Mouse (Mus musculus) brain, embryonic 14.5 days (tissue): ENCODE data around the gene Wdr27. TPM values are rescaled to one million over a fixed set of nuclear protein-coding genes. Genes with fewer than 3 reads are reported as not detected.
"Not testable (repeated sequence)": the region's sequence is repeated elsewhere in the genome, so short reads cannot be mapped to it uniquely, and the experiment has no call there.

Source experiments
- DNase-seq: peaks from one replicate; pipeline ENCODE4 v3.0.0-alpha.2; 2011; ENCODE audit warnings: low read depth
- CTCF ChIP-seq: fragments of 200-500 bp; IDR thresholded peaks from 2 replicates; pipeline ENCODE4 v1.5.1; 2012; ENCODE audit warnings: inconsistent platforms, mild to moderate bottlenecking, moderate library complexity, borderline replicate concordance; ENCODE audit not compliant: insufficient read depth, insufficient read length; ENCODE audit errors: extremely low read depth
- POLR2A ChIP-seq: fragments of 200-500 bp; IDR thresholded peaks from 2 replicates; pipeline ENCODE4 v1.6.1; 2012; ENCODE audit warnings: mild to moderate bottlenecking, inconsistent platforms, borderline replicate concordance; ENCODE audit not compliant: poor library complexity, insufficient read depth, insufficient read length, severe bottlenecking; ENCODE audit errors: extremely low read depth
- polyA plus RNA-seq: library from polyadenylated mRNA; depleted of rRNA; stranded (reverse); fragments of >200 nt; gene quantifications from 2 replicates; pipeline ENCODE4 v1.2.3, GENCODE M21; 2012

Gene Wdr27
- polyA plus RNA-seq, 1 experiment = 4.7 TPM

GRCm38 (mm10) chr17:14949161-14949827 is 6.3 kb upstream of the Wdr27 start:
- TF ChIP-seq POLR2A = no peak
- no peak for TF ChIP-seq CTCF
- no peak for DNase-seq

GRCm38 (mm10) chr17:14944551-14944950 is 1.6 kb upstream of the Wdr27 start:
- TF ChIP-seq CTCF (no peak), POLR2A (no peak)

GRCm38 (mm10) chr17:14943729-14944059 is 736 bp upstream of the Wdr27 start:
- TF ChIP-seq POLR2A (no peak), CTCF (no peak)
- DNase-seq = peak; percentile 3

More at GRCm38 (mm10) chr17:14944551-14944950, 1.6 kb upstream of the Wdr27 start:
- no peak for DNase-seq

GRCm38 (mm10) chr17:14942181-14942580 is 777 bp downstream of the Wdr27 start:
- DNase-seq = not testable (repeated sequence)

- TF ChIP-seq POLR2A = no peak
- TF ChIP-seq CTCF = no peak
- DNase-seq = no peak
These were observed 6.9 kb downstream of the Wdr27 start for GRCm38 (mm10) chr17:14935841-14936605.

- not testable (repeated sequence) for DNase-seq
These were observed 7.7 kb downstream of the Wdr27 start for GRCm38 (mm10) chr17:14935280-14935679.

- TF ChIP-seq CTCF (no peak), POLR2A (no peak)
These were observed 11.5 kb downstream of the Wdr27 start for GRCm38 (mm10) chr17:14931469-14931868.

GRCm38 (mm10) chr17:14930697-14931096 is 12.3 kb downstream of the Wdr27 start:
- TF ChIP-seq CTCF (no peak), POLR2A (no peak)
- no peak for DNase-seq

More at GRCm38 (mm10) chr17:14931469-14931868, 11.5 kb downstream of the Wdr27 start:
- no peak for DNase-seq

- no peak for DNase-seq
- no peak for TF ChIP-seq POLR2A
- no peak for TF ChIP-seq CTCF
These were observed 14.3 kb downstream of the Wdr27 start for GRCm38 (mm10) chr17:14928631-14929030.

- no peak for DNase-seq
- TF ChIP-seq CTCF = no peak
- TF ChIP-seq POLR2A = no peak
These were observed 15.2 kb downstream of the Wdr27 start for GRCm38 (mm10) chr17:14927644-14928218.

- no peak for TF ChIP-seq CTCF
- no peak for TF ChIP-seq POLR2A
- no peak for DNase-seq
These were observed 21.4 kb downstream of the Wdr27 start for GRCm38 (mm10) chr17:14921582-14921981.

- no peak for DNase-seq
- no peak for TF ChIP-seq CTCF
- no peak for TF ChIP-seq POLR2A
These were observed 25.1 kb downstream of the Wdr27 start for GRCm38 (mm10) chr17:14917866-14918265.
